Mouse (Mus musculus): Measurements from ENCODE around the gene Adck1.

GRCm38 (mm10) chr12:88361120-88361445, 729 bp downstream of the Adck1 start:
- TF ChIP-seq GATA1 (IDR thresholded peaks at IDR 0.05; ENCODE audit: borderline replicate concordance, low read length) (no peak), FLI1 (IDR thresholded peaks at IDR 0.05; ENCODE audit: low read length) (no peak)

All from megakaryocyte, embryonic 14.5 days (primary cell).